Mouse (Mus musculus) neutrophil, adult 5-6 weeks (primary cell): ENCODE data around the gene Slc8a3. TPM values are rescaled to one million over a fixed set of nuclear protein-coding genes. Genes with fewer than 3 reads are reported as not detected.
"Not testable (repeated sequence)": the region's sequence is repeated elsewhere in the genome, so short reads cannot be mapped to it uniquely, and the experiment has no call there.

Source experiments
- ATAC-seq: fragments of 151-379, 151-347 bp; 2 replicates; pipeline ENCODE4 v1.8.0; 2017; ENCODE audit warnings: mild to moderate bottlenecking, moderate TSS enrichment; ENCODE audit not compliant: insufficient number of reproducible peaks, poor library complexity, low FRiP score, severe bottlenecking; ENCODE audit errors: extremely low read depth
- total RNA-seq: library from RNA; stranded (forward); fragments of 200-1000 nt; gene quantifications from 2 replicates; pipeline ENCODE4 v1.2.3, GENCODE M21; 2017

Gene Slc8a3
- total RNA-seq: not detected in 2 replicates

DNA sequence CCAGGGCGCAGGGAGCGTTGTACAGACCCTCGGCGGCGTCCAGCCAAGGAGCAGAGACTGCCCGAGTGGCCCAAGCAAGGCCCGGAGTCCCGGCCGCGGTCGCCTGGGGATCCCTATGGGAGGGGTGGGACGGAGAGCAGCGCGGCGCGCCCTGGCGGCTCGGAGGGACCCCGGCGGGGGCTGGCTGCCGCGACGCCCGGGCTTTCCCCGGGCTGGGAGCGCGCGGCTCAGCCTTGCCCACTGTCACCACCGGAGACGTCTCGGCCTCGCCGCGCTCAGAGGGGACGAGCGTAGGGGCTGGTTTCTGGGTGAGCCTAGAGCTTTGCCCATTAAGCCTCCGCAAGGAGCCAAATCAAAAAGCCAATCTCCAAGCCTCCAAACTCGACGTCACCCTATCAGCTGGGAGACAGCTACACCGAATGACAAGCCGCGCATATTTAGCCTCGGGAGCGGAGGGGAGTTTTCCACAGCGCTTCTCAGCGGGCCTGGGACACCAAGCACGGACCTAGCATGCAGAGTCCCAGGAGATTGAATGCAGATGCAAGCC lies at the start of gene Slc8a3:
Slc8a3 (minus strand) TSS at position 306 of the 547 bp plus-strand sequence.
- ATAC-seq: no peak

DNA sequence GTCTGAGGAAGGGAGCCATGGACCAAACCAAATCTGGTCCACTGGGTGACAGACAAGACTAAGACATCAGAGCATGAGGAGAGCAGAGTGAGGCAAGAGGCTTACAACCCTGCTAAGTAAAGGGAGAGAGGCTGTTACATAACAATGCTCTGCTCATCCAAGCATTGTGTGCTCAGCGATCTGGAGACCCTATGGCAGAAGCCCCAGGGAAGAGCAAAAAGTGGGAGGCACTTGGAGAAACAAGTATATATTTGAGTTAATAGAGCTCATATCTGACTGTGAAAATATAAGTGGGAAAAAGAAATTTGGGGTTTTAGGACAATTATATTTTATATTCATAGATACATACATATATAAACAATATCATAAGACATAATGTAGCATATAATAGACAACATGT lies 46.4 kb upstream of the Slc8a3 start, which contains the start of gene Gm4787:
Gm4787 (minus strand) TSS at position 101 of the 400 bp plus-strand sequence.
- ATAC-seq: not testable (repeated sequence)

DNA sequence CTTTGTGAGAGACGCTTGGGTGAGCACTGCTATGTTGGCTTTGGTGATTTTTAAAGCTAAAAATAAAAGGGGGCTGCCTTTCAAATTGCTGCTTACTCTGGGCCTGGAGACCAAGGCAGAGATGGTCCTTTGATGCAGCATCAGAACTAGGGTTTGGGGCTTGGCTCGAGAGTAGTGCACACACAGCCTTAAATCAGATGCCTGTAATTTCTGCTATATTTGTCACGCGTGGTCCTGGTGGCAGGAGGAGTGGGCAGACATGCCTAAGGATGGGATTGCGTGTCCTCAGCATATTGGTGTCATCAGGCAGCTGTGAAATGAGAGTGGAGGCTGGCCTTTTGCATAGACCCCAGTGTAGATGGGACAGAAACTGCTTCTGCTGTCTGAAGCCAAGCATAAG lies 861 bp upstream of the Slc8a3 start:
- no peak for ATAC-seq

DNA sequence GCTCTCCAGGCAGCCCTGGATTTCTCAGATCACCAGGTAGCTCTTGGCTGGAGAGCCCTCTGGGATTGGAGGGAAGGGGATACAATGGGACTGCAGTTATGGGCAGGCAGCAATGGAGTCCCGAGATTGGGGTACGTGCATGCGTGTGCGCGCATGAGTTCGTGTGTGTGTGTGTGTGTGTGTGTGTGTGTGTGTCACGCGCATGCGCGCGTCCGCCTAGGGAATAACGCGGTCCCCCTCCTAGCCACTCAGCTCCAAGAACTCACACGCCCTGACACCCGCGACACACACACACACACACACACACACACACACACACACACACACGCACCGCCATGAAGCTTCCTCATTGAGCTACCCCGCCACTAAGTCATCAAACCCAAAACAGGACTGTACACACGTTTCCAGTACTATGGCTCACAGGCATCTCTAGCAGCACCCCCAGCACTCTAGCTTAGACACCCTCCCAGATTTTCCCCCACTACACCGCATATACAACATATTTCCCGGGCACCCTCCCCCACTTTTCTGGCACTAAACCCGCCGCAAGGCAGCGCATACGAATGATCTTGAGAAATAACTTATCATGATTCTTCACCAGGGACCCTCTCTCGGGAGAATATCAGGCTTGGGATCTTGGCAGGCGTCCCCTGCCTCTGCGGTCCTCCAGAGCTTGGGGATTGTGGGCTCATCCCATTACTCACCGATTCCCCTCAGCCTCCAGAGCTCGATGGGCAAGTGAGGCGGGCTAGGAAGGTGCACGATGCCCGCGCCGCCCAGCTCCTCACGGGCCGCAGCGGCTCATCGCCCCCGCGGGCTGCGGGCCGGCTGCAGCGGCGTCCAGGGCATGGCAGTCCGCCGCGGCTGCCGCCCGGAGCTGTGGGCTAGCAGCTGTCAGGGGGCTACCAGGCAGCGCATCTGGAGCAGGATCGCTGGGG lies 774 bp downstream of the Slc8a3 start:
- no peak for ATAC-seq

DNA sequence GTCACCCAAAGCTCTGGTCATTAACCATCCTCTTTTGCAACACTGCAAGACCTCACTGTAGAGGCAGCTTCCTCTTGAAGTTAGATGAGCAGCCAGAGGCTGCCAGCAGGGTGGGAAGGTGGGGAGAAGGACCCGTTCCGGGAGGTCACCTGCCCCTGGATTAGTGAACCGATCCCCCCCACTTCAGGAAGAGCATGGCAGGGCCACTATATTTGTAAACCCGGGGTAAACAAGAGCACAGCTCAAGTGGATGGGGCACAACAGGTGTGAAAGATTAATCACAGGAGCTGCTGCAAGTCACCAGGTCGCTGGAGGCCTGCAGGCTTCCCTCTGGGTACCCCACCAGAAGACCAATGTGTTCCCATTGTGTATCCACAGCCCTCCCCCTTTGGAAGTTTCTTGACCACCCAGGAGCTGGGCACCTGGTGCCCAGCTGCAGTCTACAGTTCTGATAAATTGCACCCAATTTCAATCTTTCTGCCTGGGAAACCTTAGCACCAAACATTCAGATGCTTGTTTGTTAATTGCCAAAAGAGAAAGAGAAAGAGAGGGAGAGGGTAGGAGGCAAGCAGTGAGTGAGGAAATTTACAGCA lies 1.8 kb downstream of the Slc8a3 start:
- no peak for ATAC-seq

DNA sequence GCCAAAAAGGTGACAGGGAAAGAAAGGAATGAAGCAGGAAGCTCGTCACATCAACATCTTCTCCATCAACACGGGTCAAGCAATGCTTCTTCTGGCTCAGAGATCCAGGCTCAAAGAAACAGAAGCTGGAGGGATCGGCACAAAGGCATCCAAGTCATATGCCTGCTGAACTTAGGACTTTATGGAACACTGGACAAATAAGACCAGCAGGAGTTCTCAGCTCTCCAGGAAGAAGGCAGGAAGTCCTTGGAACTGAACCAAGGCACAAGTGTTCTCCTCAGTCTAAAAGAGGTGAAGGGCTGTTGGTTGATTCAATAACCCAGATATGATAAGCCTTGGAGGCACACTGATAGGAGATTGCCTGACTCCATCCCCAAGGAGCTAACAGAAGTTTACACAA lies 8.0 kb downstream of the Slc8a3 start:
- ATAC-seq: no peak

DNA sequence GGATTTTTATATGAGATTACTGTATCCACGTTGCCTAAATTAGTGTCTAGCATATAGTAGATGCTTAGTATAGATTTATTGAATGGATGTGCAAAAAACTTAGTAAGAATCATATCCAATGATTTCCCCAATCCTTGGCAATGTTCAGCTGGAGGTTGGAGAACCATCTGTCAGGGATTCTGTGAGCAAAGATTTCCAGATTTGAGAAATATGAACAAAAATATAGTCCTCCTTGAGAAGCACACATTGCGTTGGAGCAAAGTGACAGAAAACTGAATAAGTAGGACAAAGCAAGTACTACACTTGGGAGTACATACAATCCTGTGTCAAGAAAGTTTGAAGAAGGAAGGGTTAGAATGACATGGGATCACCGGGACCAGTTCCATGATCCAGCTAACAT lies 8.9 kb downstream of the Slc8a3 start:
- no peak for ATAC-seq

DNA sequence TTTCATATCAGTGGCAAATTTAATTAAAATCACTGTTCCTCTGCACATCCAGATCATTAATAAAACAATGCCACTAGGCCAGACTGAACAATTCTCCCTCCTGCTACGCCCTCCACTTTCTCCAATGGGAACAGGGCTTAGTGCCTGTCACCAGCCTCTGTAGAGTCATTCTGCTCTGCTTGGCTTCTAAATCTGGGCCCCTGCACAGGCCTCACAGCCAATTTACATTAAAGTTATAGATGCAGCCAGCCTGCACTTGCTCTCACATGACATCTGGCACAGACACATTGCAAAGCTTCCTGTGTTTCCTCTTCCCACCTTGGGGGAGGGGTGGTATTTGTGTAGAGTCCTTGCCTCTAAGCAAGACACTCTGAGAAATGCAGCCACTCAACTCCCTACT lies 12.0 kb downstream of the Slc8a3 start:
- ATAC-seq: no peak

DNA sequence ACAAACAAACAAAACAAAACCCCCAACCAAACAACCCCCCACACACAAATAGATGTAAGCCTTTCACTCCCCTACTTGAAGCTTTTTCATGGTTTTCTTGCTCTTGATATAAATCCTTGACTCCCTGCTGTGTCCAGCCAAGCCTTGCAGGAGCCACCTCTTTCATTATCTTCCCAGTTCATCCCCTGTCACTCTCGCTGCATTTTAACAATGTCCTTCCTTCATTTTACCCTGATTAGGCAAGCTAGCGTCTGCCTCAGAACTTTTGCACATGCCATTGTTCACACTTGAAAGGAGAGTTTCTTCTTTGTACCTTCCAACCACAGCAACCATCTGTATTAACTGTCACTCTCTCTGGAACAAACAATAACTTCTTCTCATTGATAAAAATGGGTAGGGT lies 15.2 kb downstream of the Slc8a3 start:
- no peak for ATAC-seq

DNA sequence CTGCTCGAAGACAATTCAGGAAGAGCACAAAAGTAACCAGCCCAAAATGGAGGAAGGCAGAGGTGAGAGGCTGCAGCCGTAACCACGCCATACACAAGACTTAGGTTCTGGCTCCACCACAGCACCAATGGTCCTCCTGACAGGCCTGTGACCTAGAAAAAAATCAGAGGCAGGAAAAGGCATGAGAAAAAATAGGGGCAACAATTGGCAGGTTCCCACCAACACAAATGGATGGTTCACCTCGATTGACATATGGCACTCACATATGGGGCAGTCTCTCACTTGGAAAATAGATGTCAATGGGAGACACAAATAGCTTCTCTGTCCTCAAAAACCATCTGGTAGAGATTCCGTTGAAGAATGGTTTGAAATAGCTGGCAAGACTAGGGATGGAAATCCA lies 17.0 kb downstream of the Slc8a3 start:
- no peak for ATAC-seq

DNA sequence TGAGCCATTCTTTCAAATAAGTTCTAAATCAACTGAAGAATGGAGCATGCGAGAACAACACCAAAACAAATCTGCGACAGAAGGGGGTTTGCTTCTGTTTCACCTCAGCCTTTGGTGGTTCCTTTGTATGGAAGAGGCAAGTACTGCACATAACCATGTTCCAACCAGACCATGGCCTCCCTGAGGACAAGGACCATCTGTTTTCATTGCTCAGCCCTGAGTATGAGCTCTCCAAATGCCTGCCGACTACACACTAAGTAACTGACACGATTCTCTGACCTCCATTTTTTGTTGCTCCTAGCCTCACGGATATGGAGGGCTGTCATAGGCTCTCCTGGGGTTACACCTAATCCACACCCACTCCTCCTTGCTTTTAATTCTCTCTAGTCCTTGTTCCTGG lies 29.4 kb downstream of the Slc8a3 start:
- ATAC-seq: no peak

DNA sequence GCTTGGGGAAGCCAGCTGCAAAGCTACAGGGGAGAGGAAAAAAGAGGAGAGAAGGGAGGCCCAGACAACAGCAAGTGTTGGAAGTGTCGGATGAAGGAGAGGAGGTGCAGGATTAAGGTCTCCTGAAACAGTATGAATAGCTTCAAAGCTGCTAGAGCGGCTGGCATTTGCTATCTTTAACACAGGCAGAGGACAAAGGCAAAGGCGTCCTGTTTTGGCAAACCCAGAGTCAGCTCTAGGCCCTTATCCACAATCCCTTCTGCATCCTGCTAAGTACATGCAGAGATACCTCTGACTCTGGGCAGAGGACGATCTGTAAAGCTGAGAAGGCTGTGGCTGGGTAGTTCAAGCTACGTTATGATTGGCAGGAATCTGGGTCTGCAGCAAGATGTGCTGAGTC lies 38.4 kb downstream of the Slc8a3 start:
- ATAC-seq: no peak

DNA sequence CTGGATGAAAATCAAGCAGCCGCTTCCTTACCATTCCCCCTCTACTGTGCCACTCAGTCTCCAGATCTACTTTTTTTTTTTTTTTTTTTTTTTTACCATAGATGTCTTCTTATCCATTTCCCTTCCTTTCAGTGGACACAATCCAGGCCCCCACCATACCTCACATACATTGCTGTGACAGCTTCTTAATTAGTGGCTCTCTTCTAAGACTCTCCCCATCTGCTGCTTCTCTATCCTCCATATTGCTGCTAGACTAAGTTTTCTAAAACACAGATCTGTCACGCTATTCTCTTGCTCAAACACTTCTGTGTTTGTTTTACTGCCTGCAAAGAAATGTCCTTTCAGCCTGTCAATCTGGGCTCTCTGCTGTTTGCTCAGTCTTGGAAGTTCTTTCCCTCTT lies 54.9 kb downstream of the Slc8a3 start:
- no peak for ATAC-seq

DNA sequence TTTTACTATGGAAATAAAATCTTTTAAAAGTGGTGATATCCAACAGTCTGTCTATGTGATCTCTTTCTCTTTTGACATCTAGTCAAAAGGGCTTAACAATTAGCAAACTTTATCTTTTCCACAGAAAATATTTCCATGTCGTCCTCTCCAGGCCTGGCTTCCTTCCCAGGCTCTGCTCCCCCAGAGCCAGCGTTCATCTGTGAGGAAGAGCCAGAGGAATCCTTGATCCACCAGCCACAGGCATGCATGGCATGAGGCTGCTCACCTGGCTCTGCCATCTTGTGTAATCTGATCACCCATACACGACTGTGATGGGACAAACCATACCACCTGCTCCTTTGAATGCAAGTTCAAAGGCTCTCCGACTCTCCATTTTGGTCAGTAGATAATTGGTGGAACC lies 58.4 kb downstream of the Slc8a3 start:
- no peak for ATAC-seq

DNA sequence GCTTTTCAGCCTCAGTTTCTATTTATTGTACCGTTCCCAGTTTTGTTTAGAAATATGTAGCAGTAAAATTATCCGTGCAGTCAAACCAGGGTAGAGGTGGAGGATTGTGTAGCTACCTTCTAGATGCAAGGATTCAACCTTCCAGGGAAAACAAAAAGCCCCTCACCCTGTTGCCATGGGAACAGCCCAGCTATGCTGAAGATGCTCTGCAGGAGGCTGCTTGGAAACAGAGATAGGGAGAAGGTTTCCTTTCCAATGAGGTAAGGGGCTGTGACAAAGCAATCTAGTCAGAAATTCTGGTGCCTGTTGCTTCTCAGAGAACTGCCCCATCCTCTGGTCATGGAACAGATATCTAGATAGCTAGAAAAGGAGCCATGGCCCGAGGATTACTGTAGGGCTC lies 59.6 kb downstream of the Slc8a3 start:
- no peak for ATAC-seq

DNA sequence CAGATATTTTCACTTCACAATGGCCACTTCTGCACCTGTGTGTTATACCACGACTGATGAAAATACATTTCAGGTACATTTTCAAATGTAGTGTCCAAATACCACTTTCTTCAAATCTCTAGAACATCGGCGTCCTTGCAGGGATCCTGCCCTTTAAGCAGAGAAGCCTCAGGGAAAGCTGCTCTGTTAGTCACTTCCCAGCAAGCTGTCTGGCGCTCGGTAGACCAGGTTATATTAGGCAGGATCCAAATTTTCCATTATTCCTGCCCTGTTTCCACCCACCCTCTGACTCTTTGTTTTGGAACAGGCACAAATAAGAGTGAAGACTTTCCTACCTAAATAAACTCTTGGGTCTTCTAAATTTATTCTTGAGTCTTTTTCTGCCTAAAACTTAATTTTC lies 63.7 kb downstream of the Slc8a3 start:
- ATAC-seq: no peak

DNA sequence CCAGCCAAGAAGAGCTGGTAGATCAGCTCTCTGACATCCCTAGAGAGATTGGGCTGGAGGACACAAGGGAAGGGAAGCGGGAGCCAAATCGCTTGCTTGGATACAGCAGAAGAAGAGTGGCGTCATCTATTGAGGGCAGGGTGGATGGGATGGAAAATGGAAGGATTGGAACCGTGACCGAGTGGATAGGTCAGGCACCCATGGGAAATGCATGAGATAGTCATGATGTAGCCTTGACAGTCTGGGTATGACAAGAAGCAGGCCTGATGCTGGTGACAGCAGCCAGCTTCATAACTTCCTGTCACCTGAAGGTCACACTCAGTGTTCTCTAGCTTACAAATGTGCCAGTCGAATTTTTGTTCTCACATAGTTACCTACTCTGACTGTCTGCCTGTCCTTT lies 70.2 kb downstream of the Slc8a3 start:
- no peak for ATAC-seq

DNA sequence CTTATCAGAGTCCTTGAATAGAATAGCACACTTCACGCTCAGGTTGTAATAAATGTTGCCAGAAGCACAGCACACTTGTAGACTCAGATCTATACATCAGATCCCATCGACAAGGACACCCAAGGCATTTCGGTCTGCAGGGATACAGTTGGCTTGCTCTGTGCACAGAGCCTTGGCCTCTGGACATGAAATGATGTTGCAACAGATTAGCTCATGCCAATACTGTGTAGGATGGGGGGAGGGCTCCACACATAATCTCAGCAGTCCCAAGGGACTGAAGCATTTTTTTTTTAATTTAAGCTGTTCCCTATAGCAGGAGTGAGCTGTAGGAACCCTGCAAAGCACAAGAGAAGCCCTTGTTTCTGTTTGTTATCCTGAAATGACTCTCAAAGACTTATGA lies 74.8 kb downstream of the Slc8a3 start:
- no peak for ATAC-seq

DNA sequence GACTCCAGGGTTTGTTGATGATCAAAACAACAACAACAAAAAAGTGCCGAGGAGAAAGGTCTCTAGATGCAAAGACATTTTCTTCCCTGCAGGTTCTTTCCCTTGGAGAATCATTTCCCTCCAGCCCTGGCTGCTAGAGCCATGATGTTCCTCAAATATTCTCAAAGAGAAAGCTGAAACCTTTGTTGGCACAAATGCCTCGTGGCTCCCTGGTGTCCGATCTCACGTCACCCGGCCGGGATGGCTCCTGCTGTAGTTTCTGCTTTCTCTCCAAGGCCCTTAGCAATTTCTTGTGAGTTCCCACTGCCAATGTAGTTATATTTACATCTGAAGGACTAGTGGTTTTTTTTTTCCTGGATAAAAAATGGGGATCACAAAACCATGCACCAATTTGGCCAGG lies 87.6 kb downstream of the Slc8a3 start:
- no peak for ATAC-seq

DNA sequence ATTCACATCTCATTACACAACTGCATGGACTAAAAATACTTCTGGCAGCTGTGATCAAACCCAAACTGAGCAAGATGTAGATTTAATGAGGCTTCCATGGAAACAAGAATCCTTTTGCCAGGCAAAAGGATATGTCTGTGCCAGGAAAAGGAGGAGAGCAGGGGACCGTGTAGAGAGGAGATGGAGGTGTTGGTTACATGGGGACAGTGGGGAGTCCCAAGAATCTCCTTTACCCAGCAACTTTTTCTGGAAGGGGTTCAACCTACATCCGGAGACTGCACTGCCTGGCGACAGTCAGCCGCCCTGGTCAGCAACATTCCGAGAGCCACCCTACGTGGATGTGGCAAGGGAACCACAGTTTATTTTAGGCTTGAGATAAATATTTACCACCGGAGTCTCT lies 88.0 kb downstream of the Slc8a3 start:
- no peak for ATAC-seq
